Mouse (Mus musculus) kidney, adult 2 months (tissue): ENCODE data around the gene Echdc3.

Source experiments
- CTCF ChIP-seq: fragments of 200-500 bp; conservative IDR thresholded peaks from 2 replicates; pipeline ENCODE4 v1.5.1; 2011; ENCODE audit warnings: low read depth, mild to moderate bottlenecking, control low read depth, low read length, moderate library complexity, mixed read lengths; ENCODE audit not compliant: insufficient read depth, insufficient read length
- POLR2A ChIP-seq: fragments of 200-500 bp; IDR thresholded peaks from one replicate; pipeline ENCODE4 v1.6.1; 2011; ENCODE audit warnings: low read depth, low read length, control low read depth

DNA sequence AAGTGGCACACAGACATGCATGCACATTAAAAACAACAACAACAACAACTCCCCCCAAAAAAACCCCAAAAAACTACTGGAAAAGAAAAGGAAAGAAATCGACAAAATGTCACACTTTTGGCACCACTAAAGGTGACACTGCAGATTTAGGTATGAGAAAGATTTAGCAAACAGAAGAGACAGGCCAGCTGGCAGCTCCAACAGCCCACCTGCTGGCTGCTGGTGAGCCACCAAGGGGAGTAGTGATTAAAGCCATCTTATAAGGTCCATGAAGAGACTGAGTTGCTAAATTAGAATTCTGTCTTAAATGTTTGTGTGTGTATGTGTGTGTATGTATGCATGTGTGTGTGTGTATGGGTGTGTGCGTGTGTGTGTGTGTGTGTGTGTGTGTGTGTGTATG is 5.1 kb downstream of the Echdc3 start:
- TF ChIP-seq POLR2A (no peak), CTCF (no peak)
